Mouse (Mus musculus): ENCODE results near the gene Thbs2. TPM values are rescaled to one million over a fixed set of nuclear protein-coding genes. Genes with fewer than 3 reads are reported as not detected.
A peak's percentile ranks its signal among the peaks of the same experiment; 100 is the strongest.
"Not testable (repeated sequence)": the region's sequence is repeated elsewhere in the genome, so short reads cannot be mapped to it uniquely, and the experiment has no call there.

Thbs2 gene
- polyA plus RNA-seq, 1 experiment = 3.8 TPM

- TF ChIP-seq POLR2A (IDR thresholded peaks at IDR 0.05; ENCODE audit: low read depth, low read length) (no peak), CTCF (IDR thresholded peaks at IDR 0.05; ENCODE audit: extremely low read depth, insufficient read length, insufficient replicate concordance, low read depth, low read length) (no peak)
- Histone ChIP-seq H3K27me3 (ENCODE audit: control insufficient read depth, insufficient read depth, low read length) (no peaks in the 10 kb centered on the region), H3K36me3 (ENCODE audit: control insufficient read depth, insufficient read depth, low read length) (no peaks in the 10 kb centered on the region), H3K4me3 (ENCODE audit: low read depth, low read length) (no peak overlapping the region), H3K4me1 (ENCODE audit: control insufficient read depth, insufficient read depth, insufficient read length, low read length) (0 out of 2 replicates have a peak, but pooled peaks cover 2% of the 10 kb centered on the region), H3K27ac (ENCODE audit: insufficient read depth, low read depth, low read length) (0 out of 2 replicates have a peak overlapping the region, but pooled peaks have one; percentile 26)
- WGBS = 66% methylated on average over 15 of the region's 15 CpGs
These were observed 53.5 kb downstream of the Thbs2 start for GRCm38 (mm10) chr17:14640351-14641115.

- Histone ChIP-seq H3K4me3 (ENCODE audit: low read depth, low read length) (no peak overlapping the region), H3K4me1 (ENCODE audit: control insufficient read depth, insufficient read depth, insufficient read length, low read length) (0 out of 2 replicates have a peak, but pooled peaks cover 2% of the 10 kb centered on the region), H3K27me3 (ENCODE audit: control insufficient read depth, insufficient read depth, low read length) (no peaks in the 10 kb centered on the region), H3K36me3 (ENCODE audit: control insufficient read depth, insufficient read depth, low read length) (no peaks in the 10 kb centered on the region), H3K27ac (ENCODE audit: insufficient read depth, low read depth, low read length) (no peak overlapping the region)
- TF ChIP-seq CTCF (IDR thresholded peaks at IDR 0.05; ENCODE audit: extremely low read depth, insufficient read length, insufficient replicate concordance, low read depth, low read length) (no peak), POLR2A (IDR thresholded peaks at IDR 0.05; ENCODE audit: low read depth, low read length) (no peak)
- 84% methylated on average over 8 of the region's 8 CpGs for WGBS
These were observed 58.3 kb downstream of the Thbs2 start for GRCm38 (mm10) chr17:14635546-14636323.

DNA sequence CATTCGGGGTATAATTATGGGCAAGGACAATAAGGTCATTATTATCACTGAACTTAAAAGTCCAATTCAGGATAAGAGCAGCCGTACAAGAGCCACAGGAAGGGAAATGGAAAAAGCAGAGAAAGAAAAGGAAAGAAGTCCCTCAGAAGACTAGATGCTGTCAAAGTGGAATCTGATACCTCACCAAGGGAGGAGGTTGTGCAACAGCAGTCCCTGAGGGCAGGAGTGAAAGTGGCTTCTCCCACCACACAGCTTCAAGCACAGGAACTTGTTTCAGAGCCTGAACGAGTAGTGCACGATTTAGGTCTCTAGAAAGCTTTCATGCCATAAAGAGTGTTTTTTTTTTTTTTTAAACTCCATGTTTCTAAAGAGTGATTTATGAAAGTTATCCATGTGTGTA is 65.1 kb downstream of the Thbs2 start:
- Histone ChIP-seq H3K4me3 (ENCODE audit: low read depth, low read length) (no peak overlapping the region), H3K27me3 (ENCODE audit: control insufficient read depth, insufficient read depth, low read length) (no peaks in the 10 kb centered on the region), H3K27ac (ENCODE audit: insufficient read depth, low read depth, low read length) (no peak overlapping the region), H3K36me3 (ENCODE audit: control insufficient read depth, insufficient read depth, low read length) (no peaks in the 10 kb centered on the region), H3K4me1 (ENCODE audit: control insufficient read depth, insufficient read depth, insufficient read length, low read length) (no peaks in the 10 kb centered on the region)
- TF ChIP-seq CTCF (IDR thresholded peaks at IDR 0.05; ENCODE audit: extremely low read depth, insufficient read length, insufficient replicate concordance, low read depth, low read length) (no peak), POLR2A (IDR thresholded peaks at IDR 0.05; ENCODE audit: low read depth, low read length) (no peak)
- WGBS = 60% methylated on average over 4 of the region's 4 CpGs

DNA sequence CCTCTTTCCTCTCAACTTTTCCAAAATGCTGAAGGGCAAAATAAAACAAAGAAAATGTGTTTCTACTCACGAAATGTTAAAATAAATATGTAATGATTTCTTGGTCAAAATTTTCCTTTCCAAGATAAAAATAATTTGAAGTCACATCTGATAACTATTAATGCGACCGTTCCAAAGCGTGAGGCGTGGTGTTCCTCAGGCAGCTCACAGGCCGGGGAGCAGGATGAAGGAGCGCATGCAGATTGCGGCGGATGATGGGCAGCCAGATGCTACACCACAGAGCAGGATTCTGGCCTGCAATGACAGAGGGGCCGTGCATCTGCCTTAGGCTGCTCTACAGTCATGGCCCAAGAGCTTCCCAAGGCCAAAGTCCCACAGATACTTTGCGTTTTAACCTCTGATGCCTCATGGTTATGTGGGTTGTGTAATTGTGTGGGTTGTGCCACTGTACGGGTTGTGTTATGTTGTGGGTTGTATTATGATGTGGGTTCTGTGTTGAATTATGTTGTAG is 66.2 kb downstream of the Thbs2 start:
- H3K27me3 ChIP-seq (ENCODE audit: control insufficient read depth, insufficient read depth, low read length) = no peaks in the 10 kb centered on the region
- no peak for TF ChIP-seq POLR2A (IDR thresholded peaks at IDR 0.05; ENCODE audit: low read depth, low read length)
- TF ChIP-seq CTCF (IDR thresholded peaks at IDR 0.05; ENCODE audit: extremely low read depth, insufficient read length, insufficient replicate concordance, low read depth, low read length) = no peak
- no peaks in the 10 kb centered on the region for H3K4me1 ChIP-seq (ENCODE audit: control insufficient read depth, insufficient read depth, insufficient read length, low read length)
- H3K36me3 ChIP-seq (ENCODE audit: control insufficient read depth, insufficient read depth, low read length) = no peaks in the 10 kb centered on the region
- 84% methylated on average over 12 of the region's 12 CpGs for WGBS
- no peak overlapping the region for H3K27ac ChIP-seq (ENCODE audit: insufficient read depth, low read depth, low read length)
- no peak overlapping the region for H3K4me3 ChIP-seq (ENCODE audit: low read depth, low read length)

GRCm38 (mm10) chr17:14624433-14624832 is 69.6 kb downstream of the Thbs2 start:
- H3K4me3 ChIP-seq (ENCODE audit: low read depth, low read length) = no peak overlapping the region
- no peaks in the 10 kb centered on the region for H3K27me3 ChIP-seq (ENCODE audit: control insufficient read depth, insufficient read depth, low read length)
- no peaks in the 10 kb centered on the region for H3K4me1 ChIP-seq (ENCODE audit: control insufficient read depth, insufficient read depth, insufficient read length, low read length)
- WGBS = 38% methylated on average over 8 of the region's 8 CpGs
- H3K27ac ChIP-seq (ENCODE audit: insufficient read depth, low read depth, low read length) = no peak overlapping the region
- TF ChIP-seq POLR2A (IDR thresholded peaks at IDR 0.05; ENCODE audit: low read depth, low read length) (no peak), CTCF (IDR thresholded peaks at IDR 0.05; ENCODE audit: extremely low read depth, insufficient read length, insufficient replicate concordance, low read depth, low read length) (no peak)
- no peaks in the 10 kb centered on the region for H3K36me3 ChIP-seq (ENCODE audit: control insufficient read depth, insufficient read depth, low read length)

- H3K27ac ChIP-seq (ENCODE audit: insufficient read depth, low read depth, low read length); H3K4me3 ChIP-seq (ENCODE audit: low read depth, low read length); H3K36me3 ChIP-seq (ENCODE audit: control insufficient read depth, insufficient read depth, low read length); H3K4me1 ChIP-seq (ENCODE audit: control insufficient read depth, insufficient read depth, insufficient read length, low read length); H3K27me3 ChIP-seq (ENCODE audit: control insufficient read depth, insufficient read depth, low read length): not testable (repeated sequence)
These were observed 73.0 kb downstream of the Thbs2 start for GRCm38 (mm10) chr17:14621006-14621405.

DNA sequence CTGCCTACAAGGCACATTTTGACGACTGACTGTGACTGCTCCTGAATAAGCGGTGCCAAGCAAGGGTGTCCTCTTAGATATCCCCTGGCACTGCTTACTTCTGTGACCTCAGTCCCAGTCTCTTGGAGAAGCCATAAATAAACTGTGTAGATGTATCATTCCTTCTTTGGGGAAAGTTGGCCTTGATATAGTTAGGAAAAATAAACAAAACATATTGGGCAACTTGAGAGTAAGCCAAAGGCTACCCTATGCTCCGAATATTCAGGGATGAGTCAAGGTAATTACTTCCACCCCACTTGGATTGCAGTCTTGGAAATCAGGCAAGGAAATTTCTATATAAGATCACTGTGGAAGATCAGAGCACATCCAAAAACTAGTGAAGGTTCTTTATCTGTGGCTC is 74.0 kb downstream of the Thbs2 start:
- no peaks in the 10 kb centered on the region for H3K4me1 ChIP-seq (ENCODE audit: control insufficient read depth, insufficient read depth, insufficient read length, low read length)
- no peak overlapping the region for H3K27ac ChIP-seq (ENCODE audit: insufficient read depth, low read depth, low read length)
- WGBS = 67% methylated on average over 3 of the region's 3 CpGs
- H3K36me3 ChIP-seq (ENCODE audit: control insufficient read depth, insufficient read depth, low read length) = no peaks in the 10 kb centered on the region
- no peaks in the 10 kb centered on the region for H3K27me3 ChIP-seq (ENCODE audit: control insufficient read depth, insufficient read depth, low read length)
- TF ChIP-seq POLR2A (IDR thresholded peaks at IDR 0.05; ENCODE audit: low read depth, low read length) = no peak
- TF ChIP-seq CTCF (IDR thresholded peaks at IDR 0.05; ENCODE audit: extremely low read depth, insufficient read length, insufficient replicate concordance, low read depth, low read length) = no peak
- H3K4me3 ChIP-seq (ENCODE audit: low read depth, low read length) = no peak overlapping the region
